In genomic region chr13:29202562-29202961, GRCm38 (mm10) we compare ENCODE assay signal across 8 mouse cellular contexts.
DNase-seq lines count a peak whose midpoint lies in the region; ATAC-seq lines count a peak whose summit lies in the region.
"Had no signal": no experiment of that assay in that cellular context is flagged by ENCODE, and none has a peak within 500 bp of the region (broad histone marks: within the 10 kb centered on the region; RNA-seq: fewer than 3 reads in every experiment).

No protein-coding gene starts in this region.

- H3K27me3 ChIP-seq in hindbrain, embryonic 10.5 days (ENCODE audit: insufficient read depth, poor library complexity, severe bottlenecking), result no peaks in the 10 kb centered on the region
- H3K27me3 ChIP-seq in midbrain, embryonic 16.5 days (ENCODE audit: control insufficient read depth, insufficient read depth, low read depth, low read length), result no peaks in the 10 kb centered on the region
- H3K27me3 ChIP-seq: embryonic facial prominence, embryonic 13.5 days had no signal

- DNase-seq in urinary bladder, postnatal 14 days (ENCODE audit: low spot score), result peak; percentile 56
- no peak for DNase-seq in urinary bladder, adult 2 months (ENCODE audit: low spot score)
- DNase-seq in gastrocnemius, postnatal 4 days (ENCODE audit: low spot score in 2 of 2), result peak; percentile 45 to 81
- DNase-seq in large intestine, adult 2 months (ENCODE audit: low read depth, low spot score), result peak; percentile 24
- no peak for DNase-seq in hindbrain, embryonic 10.5 days (ENCODE audit: low spot score)

- WGBS in large intestine, adult 2 months, result 4% methylated on average over 2 of the region's 2 CpGs
- whole genome bisulfite sequencing in hindbrain, embryonic 10.5 days, result 82% methylated on average over 2 of the region's 2 CpGs
- 63% methylated on average over 2 of the region's 2 CpGs for WGBS in midbrain, embryonic 16.5 days

- H3K9me3 ChIP-seq in hindbrain, embryonic 10.5 days, result no peaks in the 10 kb centered on the region
- H3K9me3 ChIP-seq in midbrain, embryonic 16.5 days (replicated peaks; ENCODE audit: control insufficient read depth, low read length, poor library complexity, severe bottlenecking), result no peaks in the 10 kb centered on the region
- H3K9me3 ChIP-seq: embryonic facial prominence, embryonic 13.5 days had no signal

- no peak overlapping the region for H3K4me2 ChIP-seq in midbrain, embryonic 16.5 days (ENCODE audit: low read length)
- H3K4me2 ChIP-seq: embryonic facial prominence, embryonic 13.5 days had no signal

- ATAC-seq in activated CD4-positive, CD25-positive, alpha-beta regulatory T cell, adult 4 months, result no peak
- ATAC-seq in midbrain, embryonic 16.5 days, result no peak

- H3K9ac ChIP-seq in midbrain, embryonic 16.5 days (ENCODE audit: low read depth, low read length), result no peak overlapping the region
- H3K9ac ChIP-seq: embryonic facial prominence, embryonic 13.5 days had no signal

- no peak overlapping the region for H3K4me3 ChIP-seq in hindbrain, embryonic 10.5 days
- H3K4me3 ChIP-seq in midbrain, embryonic 16.5 days (ENCODE audit: low read depth, low read length), result no peak overlapping the region
- H3K4me3 ChIP-seq: embryonic facial prominence, embryonic 13.5 days had no signal

- H3K27ac ChIP-seq in hindbrain, embryonic 10.5 days, result no peak overlapping the region
- no peak overlapping the region for H3K27ac ChIP-seq in midbrain, embryonic 16.5 days (ENCODE audit: low read length)
- H3K27ac ChIP-seq: embryonic facial prominence, embryonic 13.5 days had no signal

- no peaks in the 10 kb centered on the region for H3K36me3 ChIP-seq in hindbrain, embryonic 10.5 days
- no peaks in the 10 kb centered on the region for H3K36me3 ChIP-seq in midbrain, embryonic 16.5 days (ENCODE audit: control insufficient read depth, insufficient read depth, low read length)
- H3K36me3 ChIP-seq: embryonic facial prominence, embryonic 13.5 days had no signal

- H3K4me1 ChIP-seq in hindbrain, embryonic 10.5 days (replicated peaks), result peaks cover 4% of the 10 kb centered on the region
- no peaks in the 10 kb centered on the region for H3K4me1 ChIP-seq in midbrain, embryonic 16.5 days (ENCODE audit: control insufficient read depth, insufficient read depth, low read length)

Comparison
In these comparisons a context has a peak if more than half of its experiments do, and no peak if none do; other contexts are left out.
1. DNase-seq: peak in urinary bladder, postnatal 14 days (single experiment), gastrocnemius, postnatal 4 days (2 of 2) and large intestine, adult 2 months (single experiment); none in urinary bladder, adult 2 months (single experiment) and hindbrain, embryonic 10.5 days (single experiment).